Mouse (Mus musculus) layer of hippocampus, adult 9-11 months (tissue): Measurements from ENCODE around the gene Surf4.
"Not testable (repeated sequence)": the region's sequence is repeated elsewhere in the genome, so short reads cannot be mapped to it uniquely, and the experiment has no call there.

Experiments used
- DNase-seq: peaks from one replicate; pipeline ENCODE4 v3.0.0; 2022

The Surf4 gene

GRCm38 (mm10) chr2:26901834-26902400, 31.8 kb downstream of the Surf4 start:
- DNase-seq = no peak

- no peak for DNase-seq
Measured at GRCm38 (mm10) chr2:26900731-26901130, 33.0 kb downstream of the Surf4 start.

GRCm38 (mm10) chr2:26895898-26896297, 37.8 kb downstream of the Surf4 start:
- no peak for DNase-seq

- DNase-seq = not testable (repeated sequence)
Measured at GRCm38 (mm10) chr2:26886170-26886569, 47.6 kb downstream of the Surf4 start.

GRCm38 (mm10) chr2:26885541-26885940, 48.2 kb downstream of the Surf4 start:
- DNase-seq = not testable (repeated sequence)

GRCm38 (mm10) chr2:26878571-26878970, 55.2 kb downstream of the Surf4 start:
- no peak for DNase-seq

GRCm38 (mm10) chr2:26870666-26871065, 63.1 kb downstream of the Surf4 start:
- no peak for DNase-seq
